Mouse (Mus musculus) stomach, embryonic 14.5 days (tissue): ENCODE results near the gene Kcng1. TPM values are rescaled to one million over a fixed set of nuclear protein-coding genes. Genes with fewer than 3 reads are reported as not detected.
A peak's percentile ranks its signal among the peaks of the same experiment; 100 is the strongest.

Source experiments
- ATAC-seq: fragments of 200-750 bp; cut with Nextera tagmentation; 2 replicates; pipeline ENCODE4 v1.8.0; 2017; ENCODE audit warnings: low read depth, moderate TSS enrichment; ENCODE audit not compliant: insufficient number of reproducible peaks, insufficient read depth, low FRiP score
- H3K27ac ChIP-seq: fragments of 300-500 bp; sonication (generic); 2 replicates; pipeline ENCODE4 v1.5.1; 2014; ENCODE audit warnings: mild to moderate bottlenecking, low read length, moderate library complexity, mixed read lengths
- H3K27me3 ChIP-seq: fragments of 300-500 bp; sonication (generic); 2 replicates; pipeline ENCODE4 v1.6.1; 2014; ENCODE audit warnings: low read length, control low read depth, mixed read lengths; ENCODE audit not compliant: control insufficient read depth, insufficient read depth
- H3K36me3 ChIP-seq: fragments of 300-500 bp; sonication (generic); 2 replicates; pipeline ENCODE4 v1.6.1; 2014; ENCODE audit warnings: mild to moderate bottlenecking, control low read depth, low read length, moderate library complexity, mixed read lengths; ENCODE audit not compliant: control insufficient read depth, insufficient read depth
- H3K4me1 ChIP-seq: fragments of 300-500 bp; sonication (generic); 2 replicates; pipeline ENCODE4 v1.6.1; 2014; ENCODE audit warnings: low read length, control low read depth, mixed read lengths; ENCODE audit not compliant: control insufficient read depth, insufficient read depth
- H3K4me2 ChIP-seq: fragments of 300-500 bp; sonication (generic); replicated peaks from 2 replicates; pipeline ENCODE4 v1.6.1; 2014; ENCODE audit warnings: low read depth, low read length, control low read depth
- H3K4me3 ChIP-seq: fragments of 300-500 bp; sonication (generic); 2 replicates; pipeline ENCODE4 v1.5.1; 2014; ENCODE audit warnings: low read depth, low read length, control low read depth
- H3K9ac ChIP-seq: fragments of 300-500 bp; sonication (generic); replicated peaks from 2 replicates; pipeline ENCODE4 v1.6.1; 2014; ENCODE audit warnings: low read depth, mild to moderate bottlenecking, control low read depth, low read length, moderate library complexity, mixed read lengths
- H3K9me3 ChIP-seq: fragments of 300-500 bp; sonication (generic); 2 replicates; pipeline ENCODE4 v1.6.1; 2016; ENCODE audit warnings: low read depth, low read length, control low read depth; ENCODE audit not compliant: control insufficient read depth
- WGBS: fragments of 180-500 bp; shearing (Covaris S2); extraction: QIAGEN DNeasy Blood & Tissue Kit; methylation state at CpG from one replicate; pipeline ENCODE4 v1.1.7; 2014; 5-methylcytosine and 5-hydroxymethylcytosine counted together
- polyA plus RNA-seq: library from polyadenylated mRNA; unstranded; fragments of >200 nt; fragmentation: Nextera tagmentation; extraction: Ambion mirVana; gene quantifications from 2 replicates; pipeline ENCODE4 v1.2.1, GENCODE M21; 2014

The Kcng1 gene
- polyA plus RNA-seq, 1 experiment from 2014 or later = 7.1 TPM

- no peak overlapping the region for H3K9ac ChIP-seq
- H3K27ac ChIP-seq = no peak overlapping the region
- H3K4me3 ChIP-seq = no peak overlapping the region
- H3K27me3 ChIP-seq = no peaks in the 10 kb centered on the region
- ATAC-seq = no peak
- no peaks in the 10 kb centered on the region for H3K4me1 ChIP-seq
- no peaks in the 10 kb centered on the region for H3K9me3 ChIP-seq
- H3K4me2 ChIP-seq = no peak overlapping the region
- H3K36me3 ChIP-seq = no peaks in the 10 kb centered on the region
- 82% methylated on average over 8 of the region's 8 CpGs for WGBS
These were observed 18.1 kb upstream of the Kcng1 start for GRCm38 (mm10) chr2:168299650-168300049.

GRCm38 (mm10) chr2:168296530-168296929 lies 15.0 kb upstream of the Kcng1 start:
- no peak overlapping the region for H3K4me3 ChIP-seq
- H3K4me1 ChIP-seq = 0 out of 2 replicates have a peak, but pooled peaks cover 5% of the 10 kb centered on the region
- H3K36me3 ChIP-seq = no peaks in the 10 kb centered on the region
- no peak overlapping the region for H3K9ac ChIP-seq
- H3K27ac ChIP-seq = no peak overlapping the region
- H3K27me3 ChIP-seq = no peaks in the 10 kb centered on the region
- WGBS = 86% methylated on average over 10 of the region's 10 CpGs
- H3K9me3 ChIP-seq = no peaks in the 10 kb centered on the region
- ATAC-seq = no peak
- no peak overlapping the region for H3K4me2 ChIP-seq

- H3K9me3 ChIP-seq = peaks cover 2% of the 10 kb centered on the region; the same call in 1 of the 2 replicates
- H3K4me1 ChIP-seq = 0 out of 2 replicates have a peak, but pooled peaks cover 5% of the 10 kb centered on the region
- H3K9ac ChIP-seq = no peak overlapping the region
- H3K27ac ChIP-seq = no peak overlapping the region
- no peak overlapping the region for H3K4me2 ChIP-seq
- 32% methylated on average over 6 of the region's 6 CpGs for WGBS
- no peak overlapping the region for H3K4me3 ChIP-seq
- ATAC-seq = no peak
- H3K36me3 ChIP-seq = no peaks in the 10 kb centered on the region
- no peaks in the 10 kb centered on the region for H3K27me3 ChIP-seq
These were observed 11.0 kb upstream of the Kcng1 start for GRCm38 (mm10) chr2:168292521-168292920.

GRCm38 (mm10) chr2:168292041-168292440 lies 10.5 kb upstream of the Kcng1 start:
- H3K27me3 ChIP-seq = no peaks in the 10 kb centered on the region
- no peak overlapping the region for H3K4me3 ChIP-seq
- H3K9me3 ChIP-seq = peaks cover 2% of the 10 kb centered on the region; the same call in 1 of the 2 replicates
- ATAC-seq = no peak
- WGBS = 12% methylated on average over 10 of the region's 10 CpGs
- H3K4me1 ChIP-seq = 0 out of 2 replicates have a peak, but pooled peaks cover 5% of the 10 kb centered on the region
- H3K36me3 ChIP-seq = no peaks in the 10 kb centered on the region
- no peak overlapping the region for H3K27ac ChIP-seq
- H3K4me2 ChIP-seq = no peak overlapping the region
- H3K9ac ChIP-seq = no peak overlapping the region

- Histone ChIP-seq H3K27me3 (no peaks in the 10 kb centered on the region), H3K4me2 (no peak overlapping the region), H3K9me3 (peaks cover 2% of the 10 kb centered on the region; the same call in 1 of the 2 replicates), H3K36me3 (no peaks in the 10 kb centered on the region), H3K4me3 (no peak overlapping the region), H3K9ac (no peak overlapping the region), H3K27ac (no peak overlapping the region), H3K4me1 (0 out of 2 replicates have a peak, but pooled peaks cover 5% of the 10 kb centered on the region)
- ATAC-seq = no peak
- WGBS = 57% methylated on average over 2 of the region's 2 CpGs
These were observed 8.3 kb upstream of the Kcng1 start for GRCm38 (mm10) chr2:168289851-168290250.

GRCm38 (mm10) chr2:168289016-168289415 lies 7.5 kb upstream of the Kcng1 start:
- H3K4me2 ChIP-seq = peak overlapping the region; percentile 18; the same call in 1 of the 2 replicates
- no peak for ATAC-seq

GRCm38 (mm10) chr2:168286987-168287386 lies 5.5 kb upstream of the Kcng1 start:
- peaks cover 2% of the 10 kb centered on the region; the same call in 1 of the 2 replicates for H3K9me3 ChIP-seq
- no peak for ATAC-seq
- no peaks in the 10 kb centered on the region for H3K36me3 ChIP-seq
- no peaks in the 10 kb centered on the region for H3K27me3 ChIP-seq
- no peak overlapping the region for H3K27ac ChIP-seq
- no peak overlapping the region for H3K4me3 ChIP-seq
- no peak overlapping the region for H3K9ac ChIP-seq
- no peaks in the 10 kb centered on the region for H3K4me1 ChIP-seq
- 11% methylated on average over 3 of the region's 3 CpGs for WGBS
- no peak overlapping the region for H3K4me2 ChIP-seq

More at GRCm38 (mm10) chr2:168289016-168289415, 7.5 kb upstream of the Kcng1 start:
- Histone ChIP-seq H3K27me3 (no peaks in the 10 kb centered on the region), H3K9me3 (peaks cover 2% of the 10 kb centered on the region; the same call in 1 of the 2 replicates), H3K27ac (no peak overlapping the region), H3K4me1 (0 out of 2 replicates have a peak, but pooled peaks cover 5% of the 10 kb centered on the region), H3K9ac (no peak overlapping the region), H3K36me3 (no peaks in the 10 kb centered on the region), H3K4me3 (no peak overlapping the region)
- 51% methylated on average over 9 of the region's 9 CpGs for WGBS

GRCm38 (mm10) chr2:168285143-168285542 lies 3.6 kb upstream of the Kcng1 start:
- no peak overlapping the region for H3K4me3 ChIP-seq
- no peak overlapping the region for H3K4me2 ChIP-seq
- H3K4me1 ChIP-seq = 0 out of 2 replicates have a peak, but pooled peaks cover 5% of the 10 kb centered on the region
- 0 out of 2 replicates have a peak, but pooled peaks cover 4% of the 10 kb centered on the region for H3K27me3 ChIP-seq
- H3K27ac ChIP-seq = no peak overlapping the region
- no peaks in the 10 kb centered on the region for H3K36me3 ChIP-seq
- ATAC-seq = no peak
- whole genome bisulfite sequencing = 77% methylated on average over 6 of the region's 6 CpGs
- H3K9me3 ChIP-seq = no peaks in the 10 kb centered on the region
- H3K9ac ChIP-seq = no peak overlapping the region
